ENCODE assay signal across 16 mouse cellular contexts in genomic region chr8:121201651-121202050, GRCm38 (mm10).
A peak's percentile ranks its signal among the peaks of the same experiment; 100 is the strongest.
DNase-seq lines count a peak whose midpoint lies in the region; ATAC-seq and TF ChIP-seq lines count a peak whose summit lies in the region.
"Had no signal": no experiment of that assay in that cellular context is flagged by ENCODE, and none has a peak within 500 bp of the region (broad histone marks: within the 10 kb centered on the region; RNA-seq: fewer than 3 reads in every experiment).

No protein-coding gene starts in this region.

- no peaks in the 10 kb centered on the region for H3K9me3 ChIP-seq in heart, embryonic 13.5 days
- no peaks in the 10 kb centered on the region for H3K9me3 ChIP-seq in kidney, embryonic 14.5 days (ENCODE audit: control insufficient read depth, low read length)
- no peaks in the 10 kb centered on the region for H3K9me3 ChIP-seq in kidney, embryonic 16.5 days (ENCODE audit: low read length)
- no peaks in the 10 kb centered on the region for H3K9me3 ChIP-seq in lung, embryonic 14.5 days (ENCODE audit: low read depth, low read length)
- H3K9me3 ChIP-seq: embryonic facial prominence, embryonic 12.5 days; forebrain, embryonic 15.5 days; hindbrain, embryonic 15.5 days had no signal

- peaks cover 3% of the 10 kb centered on the region; the same call in 1 of the 2 replicates for H3K27me3 ChIP-seq in heart, embryonic 13.5 days (replicated peaks)
- no peaks in the 10 kb centered on the region for H3K27me3 ChIP-seq in kidney, embryonic 14.5 days (ENCODE audit: control insufficient read depth, insufficient read depth, low read length)
- no peaks in the 10 kb centered on the region for H3K27me3 ChIP-seq in kidney, embryonic 16.5 days (ENCODE audit: insufficient read depth, low read length)
- no peaks in the 10 kb centered on the region for H3K27me3 ChIP-seq in lung, embryonic 14.5 days (ENCODE audit: insufficient read depth, low read length)
- H3K27me3 ChIP-seq: embryonic facial prominence, embryonic 12.5 days; forebrain, embryonic 15.5 days; hindbrain, embryonic 15.5 days; Patski had no signal

- no peaks in the 10 kb centered on the region for H3K36me3 ChIP-seq in heart, embryonic 13.5 days
- no peaks in the 10 kb centered on the region for H3K36me3 ChIP-seq in kidney, embryonic 14.5 days (ENCODE audit: control insufficient read depth, insufficient read depth, low read length)
- H3K36me3 ChIP-seq in kidney, embryonic 16.5 days (ENCODE audit: insufficient read depth, low read length), result no peaks in the 10 kb centered on the region
- no peaks in the 10 kb centered on the region for H3K36me3 ChIP-seq in lung, embryonic 14.5 days (ENCODE audit: insufficient read depth)
- H3K36me3 ChIP-seq: embryonic facial prominence, embryonic 12.5 days; forebrain, embryonic 15.5 days; hindbrain, embryonic 15.5 days had no signal

- peaks cover 41% of the 10 kb centered on the region for H3K4me1 ChIP-seq in heart, embryonic 13.5 days
- H3K4me1 ChIP-seq in kidney, embryonic 14.5 days (ENCODE audit: control insufficient read depth, insufficient read depth, low read length), result peaks cover 48% of the 10 kb centered on the region
- peaks cover 50% of the 10 kb centered on the region for H3K4me1 ChIP-seq in kidney, embryonic 16.5 days (ENCODE audit: insufficient read depth, low read length)
- H3K4me1 ChIP-seq in lung, embryonic 14.5 days (ENCODE audit: insufficient read depth), result peaks cover 14% of the 10 kb centered on the region; the same call in 1 of the 2 replicates
- H3K4me1 ChIP-seq: hindbrain, embryonic 15.5 days had no signal

- no peak overlapping the region for H3K4me2 ChIP-seq in heart, embryonic 13.5 days
- H3K4me2 ChIP-seq in kidney, embryonic 14.5 days (replicated peaks; ENCODE audit: low read depth, low read length), result no peak overlapping the region
- no peak overlapping the region for H3K4me2 ChIP-seq in kidney, embryonic 16.5 days (replicated peaks; ENCODE audit: low read depth, low read length)
- no peak overlapping the region for H3K4me2 ChIP-seq in lung, embryonic 14.5 days
- H3K4me2 ChIP-seq: embryonic facial prominence, embryonic 12.5 days; forebrain, embryonic 15.5 days; hindbrain, embryonic 15.5 days had no signal

- H3K4me3 ChIP-seq in heart, embryonic 13.5 days, result no peak overlapping the region
- H3K4me3 ChIP-seq in kidney, embryonic 14.5 days (ENCODE audit: low read length), result no peak overlapping the region
- no peak overlapping the region for H3K4me3 ChIP-seq in kidney, embryonic 16.5 days (ENCODE audit: low read length)
- H3K4me3 ChIP-seq in lung, embryonic 14.5 days (ENCODE audit: low read depth, low read length), result no peak overlapping the region
- H3K4me3 ChIP-seq: embryonic facial prominence, embryonic 12.5 days; forebrain, embryonic 15.5 days; heart, adult 2 months; hindbrain, embryonic 15.5 days had no signal

- intact Hi-C loops in heart, postnatal 36 days (cut with DNase I), result no loop called here

- ATAC-seq in heart, embryonic 13.5 days (ENCODE audit: extremely low read depth, insufficient number of reproducible peaks, low FRiP score, low TSS enrichment), result no peak
- no peak for ATAC-seq in kidney, embryonic 14.5 days (ENCODE audit: low FRiP score, low TSS enrichment)
- ATAC-seq in kidney, embryonic 16.5 days (ENCODE audit: low FRiP score, low TSS enrichment), result no peak
- ATAC-seq in lung, embryonic 14.5 days (ENCODE audit: insufficient read depth), result no peak
- ATAC-seq: activated CD4-positive, CD25-positive, alpha-beta regulatory T cell, adult 4 months; forebrain, embryonic 15.5 days; Patski had no signal

- no peak for DNase-seq in heart, postnatal 36 days
- DNase-seq in lung, embryonic 14.5 days, result peak; percentile 55
- no peak for DNase-seq in lung, postnatal 36 days
- DNase-seq: cerebellum, adult 11-12 months; cerebellum, adult 9-10 months; cerebellum, postnatal 25 days; gastrocnemius, postnatal 36 days had no signal

- 64% methylated on average over 7 of the region's 7 CpGs for WGBS in heart, embryonic 13.5 days
- WGBS in kidney, embryonic 14.5 days, result 68% methylated on average over 7 of the region's 7 CpGs
- WGBS in kidney, embryonic 16.5 days, result 61% methylated on average over 7 of the region's 7 CpGs
- WGBS in lung, embryonic 14.5 days, result 53% methylated on average over 7 of the region's 7 CpGs

- no peak for TF ChIP-seq CTCF in lung, embryonic 14.5 days (IDR thresholded peaks at IDR 0.05; ENCODE audit: low read depth)

- H3K9ac ChIP-seq in heart, embryonic 13.5 days, result 0 out of 2 replicates have a peak overlapping the region, but pooled peaks have one; percentile 5
- H3K9ac ChIP-seq in kidney, embryonic 14.5 days (ENCODE audit: low read depth, low read length), result no peak overlapping the region
- H3K9ac ChIP-seq in kidney, embryonic 16.5 days (replicated peaks; ENCODE audit: low read length), result no peak overlapping the region
- H3K9ac ChIP-seq in lung, embryonic 14.5 days, result no peak overlapping the region
- H3K9ac ChIP-seq: embryonic facial prominence, embryonic 12.5 days; forebrain, embryonic 15.5 days; hindbrain, embryonic 15.5 days had no signal

- peak overlapping the region; percentile 48 for H3K27ac ChIP-seq in heart, embryonic 13.5 days (replicated peaks)
- peak overlapping the region; percentile 30; the same call in 1 of the 2 replicates for H3K27ac ChIP-seq in kidney, embryonic 14.5 days (ENCODE audit: low read depth, low read length)
- H3K27ac ChIP-seq in kidney, embryonic 16.5 days (ENCODE audit: low read length), result no peak overlapping the region
- H3K27ac ChIP-seq in lung, embryonic 14.5 days (ENCODE audit: low read depth), result peak overlapping the region; percentile 54
- H3K27ac ChIP-seq: embryonic facial prominence, embryonic 12.5 days; forebrain, embryonic 15.5 days; heart, adult 2 months; hindbrain, embryonic 15.5 days had no signal
